Mouse (Mus musculus) heart, adult 2 months (tissue): ENCODE data around the gene Pla2g2c. TPM values are rescaled to one million over a fixed set of nuclear protein-coding genes. Genes with fewer than 3 reads are reported as not detected.

Experiments
- DNase-seq, 2 experiments: peaks; one replicate each; pipeline ENCODE4 v3.0.0; 2021
- H3K27ac ChIP-seq: fragments of 200-600 bp; 2 replicates; pipeline ENCODE4 v1.8.1; 2022
- H3K27me3 ChIP-seq: fragments of 200-500 bp; 2 replicates; pipeline ENCODE4 v1.6.1; 2012; ENCODE audit warnings: mild to moderate bottlenecking, low read length, inconsistent platforms, mixed read lengths; ENCODE audit not compliant: control insufficient read depth, insufficient read depth
- H3K36me3 ChIP-seq: fragments of 200-500 bp; 2 replicates; pipeline ENCODE4 v1.6.1; 2012; ENCODE audit warnings: low read length, inconsistent platforms; ENCODE audit not compliant: control insufficient read depth, insufficient read depth
- H3K4me1 ChIP-seq: fragments of 200-500 bp; 2 replicates; pipeline ENCODE4 v1.6.1; 2011; ENCODE audit warnings: low read length; ENCODE audit not compliant: control insufficient read depth, insufficient read depth
- H3K4me3 ChIP-seq: fragments of 200-600 bp; 2 replicates; pipeline ENCODE4 v1.8.1; 2022
- H3K79me2 ChIP-seq: fragments of 200-500 bp; replicated peaks from 2 replicates; pipeline ENCODE4 v1.6.1; 2012; ENCODE audit warnings: mild to moderate bottlenecking, inconsistent platforms, low read length, moderate library complexity, mixed read lengths; ENCODE audit not compliant: control insufficient read depth, insufficient read depth
- H3K9ac ChIP-seq: fragments of 200-500 bp; 2 replicates; pipeline ENCODE4 v1.6.1; 2012; ENCODE audit warnings: low read depth, mild to moderate bottlenecking, control low read depth, inconsistent platforms, low read length, mixed read lengths
- CTCF ChIP-seq: fragments of 200-600 bp; IDR thresholded peaks from 2 replicates; pipeline ENCODE4 v1.8.1; 2022; ENCODE audit warnings: antibody characterized with exemption, mild to moderate bottlenecking, moderate library complexity
- EP300 ChIP-seq: fragments of 200-500 bp; IDR thresholded peaks from 2 replicates; pipeline ENCODE4 v1.6.1; 2011; ENCODE audit warnings: low read depth, low read length, control low read depth; ENCODE audit not compliant: insufficient read depth
- POLR2A ChIP-seq: fragments of 200-500 bp; IDR thresholded peaks from 2 replicates; pipeline ENCODE4 v1.6.1; 2011; ENCODE audit warnings: mild to moderate bottlenecking, low read depth, low read length, control low read depth; ENCODE audit not compliant: insufficient read depth
- WGBS: fragments of 180-500 bp; shearing (Covaris S2); methylation state at CpG from one replicate; pipeline ENCODE4 v1.1.7; 2018; 5-methylcytosine and 5-hydroxymethylcytosine counted together
- intact Hi-C: fragments of 180-260 bp; cut with DNase I; formaldehyde crosslinking; loops from one replicate; pipeline ENCODE4 v1.15.1; 2025
- polyA plus RNA-seq: library from polyadenylated mRNA; depleted of rRNA; stranded (reverse); fragments of >200 nt; gene quantifications from 2 replicates; pipeline ENCODE4 v1.2.3, GENCODE M21; 2012
- total RNA-seq, 2 experiments: library from RNA; stranded (reverse); gene quantifications; 2 replicates each; pipeline ENCODE4 v1.2.3; 2021

The Pla2g2c gene
- total and polyA plus RNA-seq, 3 experiments = 0.14 to 0.98 TPM; not detected in 1

DNA sequence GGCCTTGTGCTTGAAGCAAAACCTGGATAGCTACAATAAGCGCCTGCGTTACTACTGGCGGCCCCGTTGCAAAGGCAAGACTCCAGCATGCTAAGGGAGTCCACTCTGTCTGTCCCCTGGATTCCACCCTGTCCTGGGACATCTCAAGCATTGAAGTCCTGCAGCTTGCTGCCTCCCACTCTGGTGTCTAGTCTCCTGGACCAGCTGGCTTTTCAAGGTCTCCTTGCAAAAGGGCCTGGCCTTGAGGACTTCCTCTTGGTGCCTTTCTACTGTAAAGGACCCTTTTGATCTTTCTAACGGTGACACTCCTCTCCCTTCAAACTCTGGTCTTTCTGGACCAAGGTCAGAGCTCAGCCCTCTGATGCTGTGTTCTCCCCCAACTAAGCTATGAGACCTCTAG is 55.7 kb downstream of the Pla2g2c start:
- Histone ChIP-seq H3K4me1 (no peaks in the 10 kb centered on the region), H3K27ac (no peak overlapping the region), H3K4me3 (no peak overlapping the region), H3K9ac (no peak overlapping the region), H3K36me3 (no peaks in the 10 kb centered on the region), H3K79me2 (no peaks in the 10 kb centered on the region), H3K27me3 (no peaks in the 10 kb centered on the region; the same call in 1 of the 2 replicates)
- TF ChIP-seq CTCF (no peak), POLR2A (no peak), EP300 (no peak)
- no peak for DNase-seq
- WGBS = 81% methylated on average over 5 of the region's 5 CpGs
- intact Hi-C loops = no loop called here

DNA sequence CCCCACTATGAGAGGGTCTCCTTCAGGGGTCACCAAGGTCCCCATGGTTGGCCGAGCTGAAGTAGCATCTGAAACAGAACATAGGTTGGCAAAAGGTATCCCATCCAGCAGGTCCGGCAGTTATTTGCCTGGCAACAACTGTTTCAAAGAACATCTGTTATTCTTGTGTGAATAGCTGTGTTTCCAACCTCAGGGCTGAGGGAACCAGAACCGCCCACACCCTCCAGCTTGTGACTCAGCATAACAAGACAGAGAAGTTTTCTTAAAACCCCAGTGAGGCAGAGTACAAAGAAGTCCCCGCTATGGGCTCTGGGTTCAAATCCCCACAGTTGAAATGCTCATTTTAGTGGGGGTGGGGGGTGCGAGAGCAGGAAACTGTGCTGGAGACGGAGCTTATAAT is 57.5 kb downstream of the Pla2g2c start:
- WGBS = 77% methylated on average over 6 of the region's 6 CpGs
- Histone ChIP-seq H3K4me1 (peaks cover 2% of the 10 kb centered on the region; the same call in 1 of the 2 replicates), H3K4me3 (no peak overlapping the region), H3K27me3 (no peaks in the 10 kb centered on the region; the same call in 1 of the 2 replicates), H3K36me3 (no peaks in the 10 kb centered on the region), H3K79me2 (no peaks in the 10 kb centered on the region), H3K27ac (no peak overlapping the region), H3K9ac (no peak overlapping the region)
- DNase-seq = no peak
- TF ChIP-seq CTCF (no peak), EP300 (no peak), POLR2A (no peak)
- intact Hi-C loops = no loop called here

DNA sequence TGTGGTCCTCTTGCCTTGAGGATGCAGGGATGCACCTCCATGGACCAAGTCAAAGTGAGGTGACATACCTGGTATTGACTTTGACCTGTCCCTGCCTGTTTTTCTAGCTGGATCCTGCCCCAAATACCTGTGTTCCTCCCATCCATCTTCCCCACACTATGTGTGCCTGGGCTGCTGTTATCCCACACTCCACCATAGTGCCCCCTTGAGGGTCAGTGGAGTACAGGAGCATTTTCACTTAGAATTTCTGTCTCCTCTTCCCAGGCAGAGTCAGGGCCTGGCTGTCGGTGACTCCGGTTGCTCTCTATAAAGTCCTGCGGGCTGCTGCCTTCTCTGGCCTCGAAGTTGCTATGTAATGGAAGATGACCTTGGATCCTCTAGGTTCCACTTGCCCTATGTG is 61.1 kb downstream of the Pla2g2c start:
- no peak for TF ChIP-seq POLR2A
- no peak for TF ChIP-seq EP300
- peak; percentile 23; the same call in 1 of the 2 replicates for TF ChIP-seq CTCF
- Histone ChIP-seq H3K4me1 (peaks cover 2% of the 10 kb centered on the region; the same call in 1 of the 2 replicates), H3K4me3 (no peak overlapping the region), H3K36me3 (no peaks in the 10 kb centered on the region), H3K9ac (no peak overlapping the region), H3K27ac (no peak overlapping the region), H3K27me3 (no peaks in the 10 kb centered on the region), H3K79me2 (no peaks in the 10 kb centered on the region)
- no peak for DNase-seq
- intact Hi-C loops = no loop called here
- 36% methylated on average over 4 of the region's 4 CpGs for WGBS

DNA sequence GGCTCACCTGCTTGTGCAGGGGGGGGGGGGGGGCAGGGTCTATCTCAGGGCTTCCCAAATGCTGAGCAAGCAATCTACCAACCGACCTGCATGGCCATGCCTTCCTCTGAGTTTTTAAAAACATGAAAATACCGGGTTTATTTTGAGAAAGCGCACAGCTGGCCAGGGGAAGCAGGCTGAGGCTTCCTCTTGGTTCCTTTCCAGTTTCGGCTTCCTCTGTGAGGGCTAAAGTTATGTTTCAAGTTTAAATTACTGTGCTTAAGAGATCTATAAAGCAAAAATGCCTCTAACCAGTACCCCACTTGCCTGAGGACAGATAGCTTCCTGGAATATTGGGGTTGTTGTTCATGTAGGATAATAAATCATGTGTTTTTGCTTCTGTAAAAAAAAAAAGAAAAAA is 61.5 kb downstream of the Pla2g2c start:
- Histone ChIP-seq H3K27ac (no peak overlapping the region), H3K27me3 (no peaks in the 10 kb centered on the region), H3K9ac (no peak overlapping the region), H3K36me3 (no peaks in the 10 kb centered on the region), H3K4me1 (peaks cover 2% of the 10 kb centered on the region; the same call in 1 of the 2 replicates), H3K4me3 (no peak overlapping the region), H3K79me2 (no peaks in the 10 kb centered on the region)
- 18% methylated on average over 4 of the region's 4 CpGs for WGBS
- TF ChIP-seq POLR2A = no peak
- TF ChIP-seq EP300 = no peak
- no peak for TF ChIP-seq CTCF
- DNase-seq = peak in 1 of 2 experiments; percentile 24
- intact Hi-C loops = no loop called here

DNA sequence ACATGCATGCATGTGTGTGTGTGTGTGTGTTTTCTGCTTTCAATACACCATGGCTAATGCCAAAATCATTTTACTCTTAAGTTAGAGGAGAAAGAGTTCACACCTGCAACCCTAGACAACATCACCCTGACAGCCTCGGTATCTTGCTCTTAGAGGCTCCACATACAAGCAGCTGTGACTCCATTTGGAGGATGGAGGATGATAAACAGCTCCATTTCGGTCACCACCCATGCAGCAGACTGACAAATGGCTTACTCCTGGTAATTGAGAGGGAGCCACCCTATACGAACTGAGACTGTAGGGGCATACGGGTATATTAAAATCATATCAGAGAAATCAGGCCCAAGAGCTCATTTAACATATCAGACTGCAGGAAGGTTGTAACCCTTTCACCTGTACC is 63.8 kb downstream of the Pla2g2c start:
- no peak for DNase-seq
- Histone ChIP-seq H3K27ac (no peak overlapping the region), H3K27me3 (no peaks in the 10 kb centered on the region), H3K4me1 (peaks cover 2% of the 10 kb centered on the region; the same call in 1 of the 2 replicates), H3K36me3 (no peaks in the 10 kb centered on the region), H3K4me3 (no peak overlapping the region), H3K9ac (no peak overlapping the region), H3K79me2 (no peaks in the 10 kb centered on the region)
- 83% methylated on average over 4 of the region's 4 CpGs for WGBS
- TF ChIP-seq EP300 = no peak
- TF ChIP-seq POLR2A = no peak
- no peak for TF ChIP-seq CTCF
- intact Hi-C loops = no loop called here

DNA sequence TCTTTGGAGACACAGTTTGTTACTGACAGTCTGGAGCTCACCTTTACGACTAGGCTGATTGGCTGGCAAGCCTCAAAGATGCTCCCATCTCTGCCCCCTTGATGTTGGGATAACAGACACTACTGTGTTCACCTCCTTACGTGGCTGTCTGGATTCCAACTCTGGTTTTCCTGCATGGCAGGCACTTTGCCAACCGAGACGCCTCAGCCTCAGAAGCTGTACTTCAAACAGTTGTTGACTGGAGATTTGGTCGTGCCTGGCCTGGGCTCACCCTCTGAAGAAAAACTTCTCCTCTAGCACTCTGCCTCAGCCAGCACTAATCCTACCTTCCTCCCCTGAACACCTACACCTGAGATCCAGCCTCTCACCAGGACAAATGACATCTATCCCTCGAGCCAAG is 66.9 kb downstream of the Pla2g2c start:
- 55% methylated on average over 6 of the region's 6 CpGs for WGBS

More for the DNA sequence above, 66.9 kb downstream of the Pla2g2c start:
- Histone ChIP-seq H3K27ac (no peak overlapping the region), H3K79me2 (no peaks in the 10 kb centered on the region), H3K36me3 (no peaks in the 10 kb centered on the region), H3K4me1 (no peaks in the 10 kb centered on the region), H3K27me3 (no peaks in the 10 kb centered on the region), H3K9ac (no peak overlapping the region), H3K4me3 (no peak overlapping the region)
- intact Hi-C loops = no loop called here
- TF ChIP-seq EP300 (no peak), CTCF (no peak), POLR2A (no peak)
- no peak for DNase-seq
